Mouse (Mus musculus): ENCODE data around the gene Arid1b.

- TF ChIP-seq MYOG (IDR thresholded peaks at IDR 0.05; ENCODE audit: control insufficient read depth, extremely low read depth, insufficient read length), result no peak
- no peak for TF ChIP-seq CEBPB (IDR thresholded peaks at IDR 0.05; ENCODE audit: low read depth)
- TF ChIP-seq CTCF (IDR thresholded peaks at IDR 0.05; ENCODE audit: control insufficient read depth, insufficient read depth, insufficient read length), result no peak
- TF ChIP-seq USF1 (IDR thresholded peaks at IDR 0.05; ENCODE audit: low read depth), result no peak
- TF ChIP-seq MAX (IDR thresholded peaks at IDR 0.05), result no peak
Observed at GRCm38 (mm10) chr17:5085942-5086341, 91.8 kb downstream of the Arid1b start.
